Mouse (Mus musculus) left cerebral cortex, postnatal 10 days (tissue): Measurements from ENCODE around the gene Pim1. TPM values are rescaled to one million over a fixed set of nuclear protein-coding genes. Genes with fewer than 3 reads are reported as not detected.
A peak's percentile ranks its signal among the peaks of the same experiment; 100 is the strongest.
"Not testable (repeated sequence)": the region's sequence is repeated elsewhere in the genome, so short reads cannot be mapped to it uniquely, and the experiment has no call there.

ENCODE experiments used
- DNase-seq, 2 experiments: peaks; one replicate each; pipeline ENCODE4 v3.0.0; 2021 to 2022; ENCODE audit warnings: low spot score in 2 of 2, mixed read lengths in 1 of 2; ENCODE audit errors: extremely low spot score in 1 of 2
- intact Hi-C: fragments of 180-260 bp; cut with DNase I; formaldehyde crosslinking; loops from one replicate; pipeline ENCODE4 v1.15.1; 2025
- total RNA-seq, 2 experiments: library from RNA; stranded (reverse); gene quantifications; 2 replicates each; pipeline ENCODE4 v1.2.3; 2021

Pim1 gene
- total RNA-seq, 2 experiments from 2014 or later: 3.7 to 5.2 TPM

GRCm38 (mm10) chr17:29489971-29490712 lies 411 bp upstream of the Pim1 start:
- intact Hi-C loops: loop anchor here (5.0 kb wide), 1 partner anchor 53 kb away; no protein-coding TSS in a partner anchor
- DNase-seq: peak; percentile 93 to 99

GRCm38 (mm10) chr17:29491591-29492268 lies 1.2 kb downstream of the Pim1 start:
- DNase-seq: peak in 1 of 2 experiments; percentile 68
- intact Hi-C loops: loop anchor here (2.0 to 5.0 kb wide), 2 partner anchors 54 to 95 kb away; no protein-coding TSS in a partner anchor

GRCm38 (mm10) chr17:29492269-29493191 lies 2.0 kb downstream of the Pim1 start:
- intact Hi-C loops: loop anchor here (2.0 to 5.0 kb wide), 2 partner anchors 55 to 96 kb away; no protein-coding TSS in a partner anchor
- DNase-seq: peak; percentile 17 to 69

GRCm38 (mm10) chr17:29493461-29493980 lies 3.0 kb downstream of the Pim1 start:
- intact Hi-C loops: loop anchor here (2.0 to 5.0 kb wide), 2 partner anchors 56 to 97 kb away; no protein-coding TSS in a partner anchor
- no peak for DNase-seq

- intact Hi-C loops: loop anchor here (5.0 kb wide), 1 partner anchor 57 kb away; no protein-coding TSS in a partner anchor
- DNase-seq: no peak
Measured at GRCm38 (mm10) chr17:29494062-29494731, 3.6 kb downstream of the Pim1 start.

- intact Hi-C loops: loop anchor here (5.0 kb wide), 1 partner anchor 57 kb away; no protein-coding TSS in a partner anchor
Measured at GRCm38 (mm10) chr17:29494732-29495076, 4.2 kb downstream of the Pim1 start.

GRCm38 (mm10) chr17:29496211-29497070 lies 5.9 kb downstream of the Pim1 start:
- intact Hi-C loops: no loop called here
- DNase-seq: no peak

More at GRCm38 (mm10) chr17:29494732-29495076, 4.2 kb downstream of the Pim1 start:
- no peak for DNase-seq

- no peak for DNase-seq
- intact Hi-C loops: no loop called here
Measured at GRCm38 (mm10) chr17:29497071-29497354, 6.5 kb downstream of the Pim1 start.

- DNase-seq, intact Hi-C loops: not testable (repeated sequence)
Measured at GRCm38 (mm10) chr17:29497481-29497880, 6.9 kb downstream of the Pim1 start.

GRCm38 (mm10) chr17:29498028-29498427 lies 7.5 kb downstream of the Pim1 start:
- peak in 1 of 2 experiments; percentile 23 for DNase-seq
- intact Hi-C loops: no loop called here

GRCm38 (mm10) chr17:29498952-29499351 lies 8.4 kb downstream of the Pim1 start:
- intact Hi-C loops, DNase-seq: not testable (repeated sequence)

GRCm38 (mm10) chr17:29499511-29499910 lies 9.0 kb downstream of the Pim1 start:
- no peak for DNase-seq
- intact Hi-C loops: no loop called here

- intact Hi-C loops: no loop called here
- no peak for DNase-seq
Measured at GRCm38 (mm10) chr17:29500243-29500740, 9.7 kb downstream of the Pim1 start.

- intact Hi-C loops: no loop called here
- DNase-seq: no peak
Measured at GRCm38 (mm10) chr17:29500802-29501469, 10.4 kb downstream of the Pim1 start.

GRCm38 (mm10) chr17:29502005-29502668 lies 11.6 kb downstream of the Pim1 start:
- DNase-seq: no peak
- intact Hi-C loops: no loop called here
